Mouse (Mus musculus) spleen, postnatal 10 days (tissue): ENCODE measurements at regions not wholly inside any gene's neighbourhood (a gene's known extent, or its start where the extent isn't known, plus 50 kb on each side); places are given as distances from the start of the nearest gene placed in this dataset.
"Not testable (repeated sequence)": the region's sequence is repeated elsewhere in the genome, so short reads cannot be mapped to it uniquely, and the experiment has no call there.

Source experiments
- DNase-seq, 2 experiments: peaks; one replicate each; pipeline ENCODE4 v3.0.0; 2021 to 2022; ENCODE audit warnings: low spot score in 2 of 2

DNA sequence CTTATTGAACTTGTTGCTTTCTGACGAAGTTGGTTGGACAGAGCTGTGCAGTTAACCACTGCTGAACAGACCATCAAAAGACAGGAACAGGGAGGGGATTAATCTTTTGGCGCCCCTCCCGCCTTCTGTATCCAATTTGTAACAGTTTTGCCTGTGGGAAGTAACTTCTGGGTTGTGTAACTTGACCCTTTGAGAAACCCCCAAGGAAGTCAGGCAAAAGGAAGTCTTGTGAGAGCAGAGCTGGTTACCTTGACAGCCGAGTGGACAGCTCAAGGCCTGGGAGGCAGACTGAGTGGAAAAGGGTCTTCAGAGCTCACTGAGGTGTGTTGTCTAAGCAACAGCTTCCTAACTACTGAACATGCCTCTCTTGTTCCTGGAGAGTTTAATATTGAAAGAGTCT is 75.8 kb upstream of the Hao2 start:
- no peak for DNase-seq

- DNase-seq: no peak
Observed at GRCm38 (mm10) chr3:98975777-98976176, 82.7 kb upstream of the Hao2 start.

GRCm38 (mm10) chr3:98982787-98983186 is 89.7 kb upstream of the Hao2 start:
- no peak for DNase-seq

DNA sequence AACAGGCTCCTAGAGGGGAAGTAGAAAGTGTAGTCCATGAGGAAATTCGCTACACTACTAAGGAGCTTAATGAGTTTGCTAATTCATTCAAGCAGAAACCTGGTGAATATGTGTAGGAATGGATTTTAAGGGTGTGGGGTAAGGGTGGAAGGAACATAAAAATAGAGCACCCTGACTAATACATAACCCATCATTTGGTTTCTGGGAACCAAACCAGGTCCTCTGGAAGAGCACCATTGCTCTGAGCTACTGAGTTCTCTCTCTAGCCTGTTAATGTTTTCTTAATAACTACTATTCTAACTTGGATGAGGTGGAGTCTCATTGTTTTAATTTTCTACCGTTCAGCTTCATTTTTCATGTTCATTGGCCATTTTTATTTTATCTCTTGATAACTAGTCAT is 94.2 kb upstream of the Hao2 start:
- not testable (repeated sequence) for DNase-seq

- DNase-seq: no peak
Observed at GRCm38 (mm10) chr3:98990801-98991200, 97.8 kb upstream of the Hao2 start.

DNA sequence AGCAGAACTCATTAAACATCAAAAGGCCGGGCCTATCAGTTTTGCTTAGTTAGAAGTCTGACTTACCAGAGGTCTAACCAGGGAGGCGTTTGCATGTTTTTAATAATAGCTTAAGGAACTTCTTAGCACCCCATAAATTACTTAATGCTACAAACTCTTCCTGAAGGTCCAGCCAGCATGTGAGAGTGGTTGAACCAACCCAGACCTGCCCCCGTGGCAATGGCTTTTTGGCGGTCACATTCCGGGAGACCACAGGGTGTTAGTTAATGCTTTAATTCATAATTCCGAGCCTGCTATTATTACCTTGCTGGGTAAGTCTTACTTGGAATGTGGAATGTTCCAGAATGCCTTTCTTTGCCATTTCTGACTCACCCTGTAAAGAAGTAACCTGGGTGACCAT is 98.2 kb upstream of the Hao2 start:
- no peak for DNase-seq

DNA sequence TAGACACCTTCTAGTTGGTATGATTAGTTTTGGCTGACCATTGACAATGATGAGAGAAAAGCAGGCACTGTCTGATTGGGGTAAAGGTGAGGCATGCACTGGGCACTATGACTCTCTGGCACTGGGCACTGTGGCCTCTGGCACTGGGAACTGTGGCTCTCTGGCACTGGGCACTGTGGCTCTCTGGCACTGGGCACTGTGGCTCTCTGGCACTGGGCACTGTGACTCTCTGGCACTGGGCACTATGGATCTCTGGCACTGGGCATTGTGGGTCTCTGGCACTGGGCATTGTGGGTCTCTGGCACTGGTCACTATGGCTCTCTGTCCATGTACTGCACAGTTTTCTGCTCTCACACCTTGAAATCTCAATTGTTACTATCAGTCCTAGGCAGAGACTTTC is 101.0 kb upstream of the Hao2 start:
- no peak for DNase-seq

- no peak for DNase-seq
Observed at GRCm38 (mm10) chr3:99030636-99031035, 110.2 kb upstream of the Wars2 start.

- no peak for DNase-seq
Observed at GRCm38 (mm10) chr3:99046190-99046589, 94.7 kb upstream of the Wars2 start.

DNA sequence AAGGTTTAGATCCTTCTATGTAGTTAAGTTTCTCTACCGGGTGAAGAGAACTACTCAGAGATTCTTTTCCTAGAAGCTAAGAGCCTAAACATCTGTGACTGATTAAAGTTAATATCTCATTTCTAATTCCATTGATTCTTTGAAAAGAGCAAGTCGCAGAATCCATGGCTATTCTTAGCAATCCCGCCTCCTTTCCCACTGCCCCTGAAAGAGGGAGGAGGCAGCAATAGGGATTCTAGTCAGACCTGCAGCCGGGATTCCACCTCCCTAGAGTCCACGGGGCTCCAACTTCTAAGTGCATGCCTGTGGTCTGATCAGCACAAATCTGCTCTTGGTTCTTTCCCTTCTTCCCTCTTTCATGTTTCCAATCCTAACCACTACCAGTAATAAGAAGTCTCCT is 93.7 kb upstream of the Wars2 start:
- no peak for DNase-seq

- DNase-seq: peak in 1 of 2 experiments; percentile 14
Observed at GRCm38 (mm10) chr3:99049305-99049704, 91.6 kb upstream of the Wars2 start.

DNA sequence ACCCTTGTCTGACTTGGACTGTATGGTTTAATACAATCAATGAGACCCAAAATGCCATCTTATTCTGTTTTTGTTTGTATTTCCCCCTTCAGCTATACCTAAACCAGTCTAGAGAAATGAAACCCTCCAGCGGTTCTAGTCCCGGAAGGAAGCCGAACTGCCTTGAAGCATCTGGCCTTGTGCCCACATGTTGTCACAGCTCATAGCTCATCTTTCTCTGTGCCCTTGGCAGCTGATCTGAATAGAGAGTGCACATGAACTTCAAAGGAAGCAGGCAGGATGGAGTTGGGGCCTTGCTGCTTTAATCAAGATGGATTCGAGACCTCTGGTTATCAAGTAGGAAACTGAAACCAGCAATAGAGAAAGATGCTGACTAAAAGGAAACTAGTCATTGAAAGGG is 88.7 kb upstream of the Wars2 start:
- DNase-seq: no peak

DNA sequence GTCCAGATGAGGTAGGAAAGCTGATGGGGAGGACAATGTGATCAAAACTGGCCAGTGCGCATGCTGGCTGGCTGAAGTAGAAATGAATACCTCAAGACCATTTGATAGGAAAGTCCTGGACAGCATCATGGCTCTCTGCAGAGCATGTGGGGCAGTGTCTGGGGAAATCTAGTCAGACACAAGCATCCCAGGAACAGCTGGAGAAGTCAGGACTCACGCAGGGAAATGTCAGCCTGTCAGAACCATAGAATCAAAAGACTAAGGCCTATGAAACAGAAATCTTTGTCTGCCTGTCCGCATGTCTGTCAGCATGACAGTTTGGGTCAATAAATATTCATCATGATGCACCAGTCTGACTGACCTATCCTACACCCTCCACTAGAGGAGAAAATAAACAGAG is 73.7 kb upstream of the Wars2 start:
- DNase-seq: no peak
